Mouse (Mus musculus) brain, embryonic 18.5 days (tissue): ENCODE measurements at regions not wholly inside any gene's neighbourhood (a gene's known extent, or its start where the extent isn't known, plus 50 kb on each side); places are given as distances from the start of the nearest gene placed in this dataset.
"Not testable (repeated sequence)": the region's sequence is repeated elsewhere in the genome, so short reads cannot be mapped to it uniquely, and the experiment has no call there.

Experiments used
- DNase-seq: peaks from one replicate; pipeline ENCODE4 v3.0.0-alpha.2; 2012; ENCODE audit warnings: low read depth, low spot score

- DNase-seq = not testable (repeated sequence)
Measured at GRCm38 (mm10) chr15:19242962-19243361, 424.2 kb downstream of the Cdh10 start.

GRCm38 (mm10) chr15:19247489-19247888 is 428.7 kb downstream of the Cdh10 start:
- DNase-seq = no peak

- peak; percentile 60 for DNase-seq
Measured at GRCm38 (mm10) chr15:19275968-19276826, 457.4 kb downstream of the Cdh10 start.

GRCm38 (mm10) chr15:19316380-19316779 is 497.6 kb downstream of the Cdh10 start:
- no peak for DNase-seq

- DNase-seq = peak; percentile 26
Measured at GRCm38 (mm10) chr15:19356322-19356721, 537.6 kb downstream of the Cdh10 start.

GRCm38 (mm10) chr15:19360650-19361049 is 541.9 kb downstream of the Cdh10 start:
- peak; percentile 22 for DNase-seq

- no peak for DNase-seq
Measured at GRCm38 (mm10) chr15:19389951-19390350, 571.2 kb downstream of the Cdh10 start.

- DNase-seq = no peak
Measured at GRCm38 (mm10) chr15:19391250-19391982, 572.7 kb downstream of the Cdh10 start.

GRCm38 (mm10) chr15:19395681-19396080 is 576.9 kb downstream of the Cdh10 start:
- DNase-seq = no peak
